Mouse (Mus musculus): ENCODE results near the gene Cfl1.

GRCm38 (mm10) chr19:5496052-5496370 lies 5.8 kb downstream of the Cfl1 start:
- no peak for TF ChIP-seq POLR2A (IDR thresholded peaks at IDR 0.05; ENCODE audit: insufficient read depth, low read depth, low read length)
- TF ChIP-seq CTCF (IDR thresholded peaks at IDR 0.05), result no peak
- TF ChIP-seq EP300 (IDR thresholded peaks at IDR 0.05; ENCODE audit: insufficient read depth, low read depth, low read length), result no peak

All from heart, adult 2 months (tissue).